ENCODE assay signal across 27 mouse cellular contexts in the genomic region with DNA sequence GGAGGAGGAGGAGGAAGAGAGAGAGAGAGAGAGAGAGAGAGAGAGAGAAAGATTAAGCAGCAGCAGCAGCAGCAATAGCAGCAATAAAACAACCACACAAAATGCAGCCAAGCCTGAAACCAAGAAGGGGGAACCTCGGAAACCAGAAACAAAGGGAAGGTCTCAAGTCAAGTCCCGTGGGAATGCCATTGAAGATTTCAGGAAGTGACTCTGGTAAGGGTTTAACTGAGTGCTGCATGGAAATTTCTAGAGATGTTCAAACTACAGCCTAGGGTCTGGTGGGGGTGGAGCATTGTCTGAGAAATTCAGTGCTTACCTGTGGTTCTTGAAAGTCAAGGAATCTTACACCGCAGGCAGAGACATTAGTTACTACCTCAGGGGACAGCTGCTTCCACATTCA.
DNase-seq lines count a peak whose midpoint lies in the region; ATAC-seq and TF ChIP-seq lines count a peak whose summit lies in the region.
"Had no signal": no experiment of that assay in that cellular context is flagged by ENCODE, and none has a peak within 500 bp of the region (broad histone marks: within the 10 kb centered on the region; RNA-seq: fewer than 3 reads in every experiment).

No protein-coding gene starts in this region.

- no peak for TF ChIP-seq RAD21 in CH12.LX (IDR thresholded peaks at IDR 0.05; ENCODE audit: low read depth, low read length)

- H3K4me2 ChIP-seq in kidney, embryonic 16.5 days (replicated peaks; ENCODE audit: low read depth, low read length) = no peak overlapping the region
- no peak overlapping the region for H3K4me2 ChIP-seq in CH12.LX (ENCODE audit: insufficient read depth, low read depth, poor library complexity, severe bottlenecking)
- H3K4me2 ChIP-seq: embryonic facial prominence, embryonic 13.5 days; forebrain, embryonic 13.5 days; heart, embryonic 13.5 days; hindbrain, embryonic 14.5 days had no signal

- no peaks in the 10 kb centered on the region for H3K9me3 ChIP-seq in kidney, embryonic 16.5 days (ENCODE audit: low read length)
- no peaks in the 10 kb centered on the region for H3K9me3 ChIP-seq in CH12.LX (replicated peaks; ENCODE audit: low read length)
- H3K9me3 ChIP-seq: embryonic facial prominence, embryonic 13.5 days; forebrain, embryonic 10.5 days; forebrain, embryonic 13.5 days; heart, embryonic 10.5 days; heart, embryonic 13.5 days had no signal

- dilution Hi-C loops in CH12.LX (cut with MboI; ENCODE audit: extremely low pct_ligation_motif_present, extremely low pct_unique_long_range_greater_than_20kb, low sequenced_read_pairs) = no loop called here

- no peak for ATAC-seq in kidney, embryonic 16.5 days (ENCODE audit: low FRiP score, low TSS enrichment)
- ATAC-seq: forebrain, embryonic 13.5 days; forebrain, embryonic 16.5 days; hindbrain, postnatal 0 days; inflammation-experienced regulatory T-cells, adult 6 months had no signal

- 18% methylated on average over 3 of the region's 3 CpGs for WGBS in kidney, embryonic 16.5 days

- peak; percentile 29 for DNase-seq in embryo, embryonic 11 days
- DNase-seq in embryo, embryonic 9.5 days (ENCODE audit: extremely low spot score) = no peak
- peak; percentile 12 for DNase-seq in kidney, postnatal 10 days
- peak; percentile 57 for DNase-seq in CH12.LX (ENCODE audit: extremely low read depth)
- no peak for DNase-seq in thymus, postnatal 36 days
- DNase-seq: adrenal gland, adult 2 months; adrenal gland, postnatal 14 days; cerebellum, adult 11 months; cerebellum, adult 2 months; cerebellum, adult 9-11 months; cerebellum, postnatal 25 days; gastrocnemius, postnatal 10 days; gastrocnemius, postnatal 36 days; heart, adult 2 months; heart, postnatal 14 days; heart, postnatal 4 days had no signal

- H3K79me2 ChIP-seq in CH12.LX (replicated peaks; ENCODE audit: control insufficient read depth, extremely low read depth, insufficient read depth, poor library complexity, severe bottlenecking) = no peaks in the 10 kb centered on the region

- H3K36me3 ChIP-seq in kidney, embryonic 16.5 days (ENCODE audit: insufficient read depth, low read length) = no peaks in the 10 kb centered on the region
- H3K36me3 ChIP-seq in CH12.LX (replicated peaks in 1 of 2; ENCODE audit: control insufficient read depth in 1 of 2, insufficient read depth in 1 of 2, low read length in 1 of 2) = no peaks in the 10 kb centered on the region
- H3K36me3 ChIP-seq: G1E; heart, embryonic 10.5 days; heart, embryonic 13.5 days had no signal

- TF ChIP-seq CTCF in CH12.LX (conservative IDR thresholded peaks at IDR 0.05 in 1 of 2, IDR thresholded peaks at IDR 0.05 in 1 of 2; ENCODE audit: low read depth in 2 of 2, low read length in 2 of 2) = no peak

- no peak for TF ChIP-seq EP300 in CH12.LX (IDR thresholded peaks at IDR 0.05; ENCODE audit: low read length)

- peaks cover 7% of the 10 kb centered on the region for H3K4me1 ChIP-seq in kidney, embryonic 16.5 days (ENCODE audit: insufficient read depth, low read length)
- H3K4me1 ChIP-seq in CH12.LX (ENCODE audit: control insufficient read depth in 1 of 2, insufficient read depth in 2 of 2) = peaks cover 0 to 9% of the 10 kb centered on the region in 2 experiments; a peak in 2 of 4 replicates

- in situ Hi-C loops in CH12.LX (cut with MboI; ENCODE audit: low pct_ligation_motif_present, low pct_unique_long_range_greater_than_20kb, low sequenced_read_pairs) = no loop called here

- no peaks in the 10 kb centered on the region for H3K27me3 ChIP-seq in kidney, embryonic 16.5 days (ENCODE audit: insufficient read depth, low read length)
- H3K27me3 ChIP-seq in CH12.LX (replicated peaks) = peaks cover 24% of the 10 kb centered on the region
- H3K27me3 ChIP-seq: embryonic facial prominence, embryonic 13.5 days; forebrain, embryonic 13.5 days; heart, embryonic 13.5 days had no signal

- H3K9ac ChIP-seq in kidney, embryonic 16.5 days (replicated peaks; ENCODE audit: low read length) = no peak overlapping the region
- H3K9ac ChIP-seq in CH12.LX (ENCODE audit: insufficient read depth, low read depth) = no peak overlapping the region
- H3K9ac ChIP-seq: embryonic facial prominence, embryonic 13.5 days; forebrain, embryonic 13.5 days; heart, embryonic 13.5 days; hindbrain, embryonic 14.5 days had no signal

- no peak overlapping the region for H3K27ac ChIP-seq in kidney, embryonic 16.5 days (ENCODE audit: low read length)
- H3K27ac ChIP-seq in CH12.LX (ENCODE audit: insufficient read depth, low read depth) = no peak overlapping the region
- H3K27ac ChIP-seq: embryonic facial prominence, embryonic 13.5 days; forebrain, embryonic 10.5 days; forebrain, embryonic 13.5 days; heart, adult 2 months; heart, embryonic 10.5 days; heart, embryonic 13.5 days; hindbrain, embryonic 14.5 days; hindbrain, postnatal 0 days had no signal

- TF ChIP-seq POLR2A in CH12.LX (IDR thresholded peaks at IDR 0.05; ENCODE audit: low read depth, low read length) = no peak

- no peak overlapping the region for H3K4me3 ChIP-seq in kidney, embryonic 16.5 days (ENCODE audit: low read length)
- no peak overlapping the region for H3K4me3 ChIP-seq in CH12.LX (replicated peaks in 1 of 3; ENCODE audit: low read depth in 2 of 3, low read length in 2 of 3, poor library complexity in 1 of 3)
- H3K4me3 ChIP-seq: embryonic facial prominence, embryonic 13.5 days; forebrain, embryonic 10.5 days; forebrain, embryonic 13.5 days; heart, adult 2 months; heart, embryonic 10.5 days; heart, embryonic 13.5 days had no signal

TF ChIP-seq in CH12.LX, 34 proteins besides CTCF, POLR2A, EP300 and RAD21:
- no peak for TF ChIP-seq MXI1 (IDR thresholded peaks at IDR 0.05; ENCODE audit: low read depth, low read length)
- TF ChIP-seq USF1 (IDR thresholded peaks at IDR 0.05; ENCODE audit: low read depth, low read length) = no peak
- TF ChIP-seq MEF2A (IDR thresholded peaks at IDR 0.05; ENCODE audit: borderline replicate concordance, low read depth, low read length) = no peak
- no peak for TF ChIP-seq IRF4 (IDR thresholded peaks at IDR 0.05; ENCODE audit: low read depth, low read length)
- TF ChIP-seq KAT2A (IDR thresholded peaks at IDR 0.05; ENCODE audit: insufficient replicate concordance, low read length) = no peak
- no peak for TF ChIP-seq GABPA (IDR thresholded peaks at IDR 0.05; ENCODE audit: insufficient replicate concordance, low read depth, low read length)
- TF ChIP-seq ETS1 (conservative IDR thresholded peaks at IDR 0.05; ENCODE audit: low read depth, low read length) = 0 out of 2 replicates have a peak, but pooled peaks have one; percentile 11
TF ChIP-seq in CH12.LX: peak in this region for 1.

Comparison
In these comparisons a context has a peak if more than half of its experiments do, and no peak if none do; other contexts are left out.
1. DNase-seq: peak in embryo, embryonic 11 days (single experiment), kidney, postnatal 10 days (single experiment) and CH12.LX (single experiment); none in embryo, embryonic 9.5 days (single experiment) and thymus, postnatal 36 days (0 of 2).